Mouse (Mus musculus) spleen, adult 2 months (tissue): Measurements from ENCODE around the gene Ssc4d. TPM values are rescaled to one million over a fixed set of nuclear protein-coding genes. Genes with fewer than 3 reads are reported as not detected.

Experiments used
- DNase-seq, 2 experiments: peaks; one replicate each; pipeline versions ENCODE4 v3.0.0 to v3.0.0-alpha.2; 2012 to 2021; ENCODE audit warnings: low spot score in 2 of 2, low read depth in 1 of 2
- H3K27ac ChIP-seq: fragments of 200-500 bp; 2 replicates; pipeline ENCODE4 v1.5.1; 2012; ENCODE audit warnings: low read length, inconsistent platforms; ENCODE audit not compliant: insufficient read depth
- H3K27me3 ChIP-seq: fragments of 200-500 bp; 2 replicates; pipeline ENCODE4 v1.6.1; 2012; ENCODE audit warnings: mild to moderate bottlenecking, moderate library complexity, low read length, inconsistent platforms; ENCODE audit not compliant: control insufficient read depth, insufficient read depth
- H3K36me3 ChIP-seq: fragments of 200-500 bp; 2 replicates; pipeline ENCODE4 v1.6.1; 2012; ENCODE audit warnings: mild to moderate bottlenecking, low read length, inconsistent platforms; ENCODE audit not compliant: control insufficient read depth, insufficient read depth
- H3K4me1 ChIP-seq: fragments of 200-500 bp; 2 replicates; pipeline ENCODE4 v1.6.1; 2011; ENCODE audit warnings: inconsistent platforms; ENCODE audit not compliant: control insufficient read depth, insufficient read depth, insufficient read length
- H3K4me3 ChIP-seq: fragments of 200-500 bp; 2 replicates; pipeline ENCODE4 v1.5.1; 2011; ENCODE audit warnings: mild to moderate bottlenecking, inconsistent platforms; ENCODE audit not compliant: insufficient read depth, insufficient read length; ENCODE audit errors: extremely low read depth
- CTCF ChIP-seq: fragments of 200-500 bp; IDR thresholded peaks from 2 replicates; pipeline ENCODE4 v1.5.1; 2011; ENCODE audit warnings: mild to moderate bottlenecking, inconsistent platforms; ENCODE audit not compliant: insufficient read depth, insufficient read length, insufficient replicate concordance; ENCODE audit errors: extremely low read depth
- POLR2A ChIP-seq: fragments of 200-500 bp; IDR thresholded peaks from 2 replicates; pipeline ENCODE4 v1.6.1; 2011; ENCODE audit warnings: low read depth, low read length, inconsistent platforms
- WGBS: fragments of 180-500 bp; shearing (Covaris S2); methylation state at CpG from one replicate; pipeline ENCODE4 v1.1.7; 2018; 5-methylcytosine and 5-hydroxymethylcytosine counted together
- polyA plus RNA-seq: library from polyadenylated mRNA; depleted of rRNA; stranded (reverse); fragments of >200 nt; gene quantifications from 2 replicates; pipeline ENCODE4 v1.2.3, GENCODE M21; 2012

Ssc4d gene
- polyA plus RNA-seq, 1 experiment: 2.0 TPM

- Histone ChIP-seq H3K27ac (peak overlapping the region; percentile 85), H3K4me3 (peak overlapping the region; percentile 64; the same call in 1 of the 2 replicates), H3K36me3 (no peaks in the 10 kb centered on the region), H3K4me1 (peaks cover 7% of the 10 kb centered on the region), H3K27me3 (no peaks in the 10 kb centered on the region)
- no peak for TF ChIP-seq CTCF
- DNase-seq: no peak
- 19% methylated on average over 4 of the region's 6 CpGs for WGBS
Observed at GRCm38 (mm10) chr5:135963280-135963627, 11.1 kb downstream of the Ssc4d start.

DNA sequence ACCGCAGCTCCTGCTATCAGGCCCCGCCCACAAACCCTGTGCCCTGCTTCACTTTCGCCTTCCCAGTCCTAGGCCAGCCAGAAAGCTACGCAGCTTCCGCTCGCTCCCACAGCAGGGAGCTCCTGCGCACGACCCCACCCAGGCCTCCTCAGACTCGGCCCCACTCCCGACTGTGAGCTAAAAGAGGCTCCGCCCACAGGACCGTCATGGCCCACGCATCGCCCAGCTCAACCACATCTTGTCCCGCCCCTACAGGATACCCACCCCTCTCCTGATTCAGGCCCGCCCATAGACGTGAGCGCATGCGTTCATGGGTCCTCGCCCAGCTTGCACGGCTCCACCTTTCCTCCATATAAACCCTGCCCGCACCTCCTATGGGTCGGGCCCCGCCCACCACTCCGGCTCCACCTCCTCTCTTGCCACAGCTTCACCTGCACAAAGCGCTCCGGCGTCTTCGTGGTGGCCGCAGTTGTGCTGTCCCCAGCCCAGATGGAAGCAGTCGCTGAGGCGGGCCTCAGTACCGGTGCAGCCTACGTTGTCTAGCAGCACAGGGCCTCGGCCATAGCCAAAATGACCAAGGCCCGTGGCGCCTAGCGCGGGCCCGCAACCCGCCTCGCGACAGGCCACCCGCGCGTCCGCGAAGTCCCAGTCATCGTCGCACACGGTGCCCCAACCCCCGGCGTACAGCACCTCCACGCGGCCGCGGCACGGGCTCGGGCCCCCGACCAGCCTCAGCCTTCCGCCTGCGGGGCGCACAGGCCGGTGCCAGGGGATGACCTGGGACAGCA is 11.6 kb downstream of the Ssc4d start:
- TF ChIP-seq POLR2A (peak; percentile 83; the same call in 1 of the 2 replicates), CTCF (peak; percentile 17; the same call in 1 of the 2 replicates)
- DNase-seq: peak; percentile 99 to 100
- peaks cover 11% of the 10 kb centered on the region for H3K4me1 ChIP-seq
- under 1% methylated on average over 62 of the region's 64 CpGs for WGBS
- H3K27me3 ChIP-seq: no peaks in the 10 kb centered on the region
- H3K36me3 ChIP-seq: no peaks in the 10 kb centered on the region
- peak overlapping the region; percentile 64 for H3K4me3 ChIP-seq
- H3K27ac ChIP-seq: peak overlapping the region; percentile 94

DNA sequence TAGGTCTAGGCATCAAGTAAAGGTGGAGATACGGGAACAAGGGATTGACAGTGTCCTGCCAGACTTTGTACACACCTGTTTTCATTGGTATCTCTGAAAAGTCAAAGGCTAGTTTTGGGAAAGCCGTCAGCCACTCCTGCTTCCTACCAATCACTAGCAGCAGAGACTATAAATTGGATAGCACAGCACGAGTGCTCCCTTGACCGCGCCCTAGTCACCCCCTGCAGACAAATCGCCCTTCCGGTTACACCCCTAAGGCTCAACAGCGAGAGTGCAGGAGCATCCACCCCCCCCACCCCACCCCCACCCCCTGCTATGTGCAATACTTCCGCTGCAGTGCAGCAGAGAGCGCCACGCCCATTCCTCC is 12.2 kb downstream of the Ssc4d start:
- Histone ChIP-seq H3K36me3 (no peaks in the 10 kb centered on the region), H3K4me3 (peak overlapping the region; percentile 57), H3K4me1 (peaks cover 11% of the 10 kb centered on the region), H3K27me3 (no peaks in the 10 kb centered on the region), H3K27ac (peak overlapping the region; percentile 94)
- DNase-seq: no peak
- TF ChIP-seq POLR2A: no peak
- no peak for TF ChIP-seq CTCF
- 1% methylated on average over 11 of the region's 11 CpGs for WGBS

GRCm38 (mm10) chr5:135960909-135961635 is 13.3 kb downstream of the Ssc4d start:
- TF ChIP-seq POLR2A: no peak
- TF ChIP-seq CTCF: no peak
- 95% methylated on average over 15 of the region's 15 CpGs for whole genome bisulfite sequencing
- H3K4me1 ChIP-seq: peaks cover 11% of the 10 kb centered on the region
- DNase-seq: no peak
- no peaks in the 10 kb centered on the region for H3K36me3 ChIP-seq
- H3K27me3 ChIP-seq: no peaks in the 10 kb centered on the region
- peak overlapping the region; percentile 94 for H3K27ac ChIP-seq
- no peak overlapping the region for H3K4me3 ChIP-seq

DNA sequence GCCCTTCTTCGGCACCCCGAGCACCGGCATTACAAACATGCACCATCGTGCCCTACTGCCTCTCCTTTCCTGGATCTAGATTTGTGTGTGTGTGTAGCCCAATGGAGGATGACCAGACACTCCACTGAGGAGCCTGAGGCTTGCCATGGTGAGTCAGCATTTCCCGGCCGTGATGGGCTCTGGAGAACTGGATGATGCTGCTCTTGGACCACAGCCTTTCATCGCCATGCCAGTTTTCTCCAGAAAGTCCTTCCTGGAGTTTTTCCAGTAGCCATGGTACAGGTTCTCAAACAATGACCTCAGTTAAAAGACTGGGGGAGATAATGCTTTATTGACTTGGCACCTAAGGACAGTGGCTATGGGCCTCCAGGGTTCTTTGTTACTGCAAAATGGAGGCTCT is 14.4 kb downstream of the Ssc4d start:
- 88% methylated on average over 7 of the region's 7 CpGs for WGBS

DNA sequence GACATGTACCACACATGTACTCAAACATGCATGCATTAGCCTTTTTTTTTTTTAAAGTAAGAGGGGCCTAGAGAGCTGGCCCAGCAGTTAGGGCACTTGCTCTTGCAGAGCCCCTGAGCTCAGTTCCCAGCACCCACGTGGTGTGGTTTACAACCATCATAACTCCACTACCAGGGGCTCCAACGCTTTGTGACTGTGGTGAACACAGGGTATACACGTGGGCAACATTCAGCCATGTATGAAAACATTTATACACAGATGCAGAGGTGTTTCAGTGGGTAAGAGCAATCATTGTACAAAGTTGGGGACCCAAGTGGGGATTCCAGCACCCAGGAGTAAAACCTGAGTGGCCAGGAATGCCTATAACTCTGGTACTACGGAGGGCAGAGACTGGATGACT is 16.0 kb downstream of the Ssc4d start:
- DNase-seq: no peak
- 87% methylated on average over 4 of the region's 4 CpGs for WGBS
- H3K27ac ChIP-seq: no peak overlapping the region
- no peaks in the 10 kb centered on the region for H3K36me3 ChIP-seq
- H3K4me3 ChIP-seq: no peak overlapping the region
- peaks cover 11% of the 10 kb centered on the region for H3K4me1 ChIP-seq
- no peak for TF ChIP-seq POLR2A
- TF ChIP-seq CTCF: no peak
- H3K27me3 ChIP-seq: no peaks in the 10 kb centered on the region

More for the DNA sequence above, 14.4 kb downstream of the Ssc4d start:
- Histone ChIP-seq H3K27ac (no peak overlapping the region), H3K27me3 (no peaks in the 10 kb centered on the region), H3K4me3 (no peak overlapping the region), H3K4me1 (peaks cover 11% of the 10 kb centered on the region), H3K36me3 (no peaks in the 10 kb centered on the region)
- no peak for DNase-seq
- TF ChIP-seq CTCF: no peak
- TF ChIP-seq POLR2A: no peak

- Histone ChIP-seq H3K4me1 (peaks cover 11% of the 10 kb centered on the region), H3K27me3 (no peaks in the 10 kb centered on the region), H3K27ac (peak overlapping the region; percentile 86), H3K4me3 (peak overlapping the region; percentile 50), H3K36me3 (no peaks in the 10 kb centered on the region)
- peak; percentile 91 to 98 for DNase-seq
- TF ChIP-seq POLR2A (peak; percentile 73), CTCF (no peak)
- 4% methylated on average over 28 of the region's 28 CpGs for WGBS
Observed at GRCm38 (mm10) chr5:135957207-135957974, 16.9 kb downstream of the Ssc4d start.
